Mouse (Mus musculus): ENCODE measurements around the gene Ms4a13. TPM values are rescaled to one million over a fixed set of nuclear protein-coding genes. Genes with fewer than 3 reads are reported as not detected.
"Not testable (repeated sequence)": the region's sequence is repeated elsewhere in the genome, so short reads cannot be mapped to it uniquely, and the experiment has no call there.

Ms4a13 gene
- polyA plus RNA-seq, 1 experiment from 2014 or later = not detected

DNA sequence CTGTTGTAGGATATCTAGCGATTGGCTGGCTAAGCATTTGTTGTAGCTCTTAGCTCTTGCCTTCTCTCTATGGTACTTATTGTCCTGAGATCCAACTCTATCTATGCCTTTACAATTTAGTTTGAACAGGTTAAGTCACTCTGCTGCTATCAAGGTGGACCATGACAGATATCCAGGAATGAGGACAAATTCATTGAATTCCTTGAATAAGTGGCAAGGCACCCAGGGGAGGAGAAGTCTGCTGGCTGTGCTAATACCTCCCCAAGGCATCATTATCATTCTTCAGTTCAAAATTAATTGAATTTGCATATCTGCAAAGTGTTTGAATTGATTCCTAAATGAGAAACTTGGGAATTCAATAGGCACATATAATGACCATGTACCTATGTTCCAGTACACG, 19.1 kb downstream of the Ms4a13 start:
- Histone ChIP-seq H3K27ac (ENCODE audit: low read length) (no peak overlapping the region), H3K4me1 (ENCODE audit: control insufficient read depth, insufficient read depth, low read length) (no peaks in the 10 kb centered on the region), H3K27me3 (ENCODE audit: control insufficient read depth, insufficient read depth, low read depth, low read length) (no peaks in the 10 kb centered on the region), H3K4me3 (ENCODE audit: low read depth, low read length) (no peak overlapping the region), H3K4me2 (ENCODE audit: low read length) (no peak overlapping the region), H3K9ac (ENCODE audit: low read depth, low read length) (no peak overlapping the region), H3K9me3 (replicated peaks; ENCODE audit: control insufficient read depth, low read length, poor library complexity, severe bottlenecking) (no peaks in the 10 kb centered on the region), H3K36me3 (ENCODE audit: control insufficient read depth, insufficient read depth, low read length) (no peaks in the 10 kb centered on the region)
- ATAC-seq = peak; percentile 48
- 53% methylated on average over 2 of the region's 2 CpGs for WGBS

GRCm38 (mm10) chr19:11165172-11165571, 31.4 kb downstream of the Ms4a13 start, which contains the start of gene 1700025F22Rik:
1700025F22Rik (minus strand) TSS chr19:11165320.
- Histone ChIP-seq H3K4me2 (ENCODE audit: low read length) (no peak within 1 kb of the TSS), H3K9ac (ENCODE audit: low read depth, low read length) (no peak within 1 kb of the TSS), H3K27ac (ENCODE audit: low read length) (no peak within 1 kb of the TSS), H3K36me3 (ENCODE audit: control insufficient read depth, insufficient read depth, low read length) (no peaks in the 10 kb centered on the region), H3K4me1 (ENCODE audit: control insufficient read depth, insufficient read depth, low read length) (no peaks in the 10 kb centered on the region), H3K9me3 (replicated peaks; ENCODE audit: control insufficient read depth, low read length, poor library complexity, severe bottlenecking) (no peaks in the 10 kb centered on the region), H3K4me3 (ENCODE audit: low read depth, low read length) (no peak within 1 kb of the TSS), H3K27me3 (ENCODE audit: control insufficient read depth, insufficient read depth, low read depth, low read length) (no peaks in the 10 kb centered on the region)
- WGBS = 31% methylated on average over 10 of the region's 10 CpGs
- ATAC-seq = no peak

GRCm38 (mm10) chr19:11157890-11158289, 38.6 kb downstream of the Ms4a13 start:
- H3K4me2 ChIP-seq (ENCODE audit: low read length); H3K9me3 ChIP-seq (replicated peaks; ENCODE audit: control insufficient read depth, low read length, poor library complexity, severe bottlenecking); H3K9ac ChIP-seq (ENCODE audit: low read depth, low read length); H3K4me1 ChIP-seq (ENCODE audit: control insufficient read depth, insufficient read depth, low read length); H3K27me3 ChIP-seq (ENCODE audit: control insufficient read depth, insufficient read depth, low read depth, low read length); ATAC-seq; H3K27ac ChIP-seq (ENCODE audit: low read length); H3K36me3 ChIP-seq (ENCODE audit: control insufficient read depth, insufficient read depth, low read length); H3K4me3 ChIP-seq (ENCODE audit: low read depth, low read length): not testable (repeated sequence)
- 75% methylated on average over 6 of the region's 6 CpGs for WGBS

- no peak overlapping the region for H3K4me2 ChIP-seq (ENCODE audit: low read length)
- no peak overlapping the region for H3K9ac ChIP-seq (ENCODE audit: low read depth, low read length)
- no peak overlapping the region for H3K4me3 ChIP-seq (ENCODE audit: low read depth, low read length)
- no peaks in the 10 kb centered on the region for H3K9me3 ChIP-seq (replicated peaks; ENCODE audit: control insufficient read depth, low read length, poor library complexity, severe bottlenecking)
- ATAC-seq = no peak
- no peak overlapping the region for H3K27ac ChIP-seq (ENCODE audit: low read length)
- no peaks in the 10 kb centered on the region for H3K36me3 ChIP-seq (ENCODE audit: control insufficient read depth, insufficient read depth, low read length)
- no peaks in the 10 kb centered on the region for H3K27me3 ChIP-seq (ENCODE audit: control insufficient read depth, insufficient read depth, low read depth, low read length)
- no peaks in the 10 kb centered on the region for H3K4me1 ChIP-seq (ENCODE audit: control insufficient read depth, insufficient read depth, low read length)
- WGBS = 78% methylated on average over 4 of the region's 4 CpGs
Measured at GRCm38 (mm10) chr19:11135336-11135735, 61.2 kb downstream of the Ms4a13 start.

GRCm38 (mm10) chr19:11134852-11135251, 61.7 kb downstream of the Ms4a13 start:
- Histone ChIP-seq H3K36me3 (ENCODE audit: control insufficient read depth, insufficient read depth, low read length) (no peaks in the 10 kb centered on the region), H3K4me3 (ENCODE audit: low read depth, low read length) (no peak overlapping the region), H3K27ac (ENCODE audit: low read length) (no peak overlapping the region), H3K9me3 (replicated peaks; ENCODE audit: control insufficient read depth, low read length, poor library complexity, severe bottlenecking) (no peaks in the 10 kb centered on the region), H3K4me1 (ENCODE audit: control insufficient read depth, insufficient read depth, low read length) (no peaks in the 10 kb centered on the region), H3K9ac (ENCODE audit: low read depth, low read length) (no peak overlapping the region), H3K27me3 (ENCODE audit: control insufficient read depth, insufficient read depth, low read depth, low read length) (no peaks in the 10 kb centered on the region), H3K4me2 (ENCODE audit: low read length) (no peak overlapping the region)
- no peak for ATAC-seq
- WGBS = 89% methylated on average over 2 of the region's 2 CpGs

DNA sequence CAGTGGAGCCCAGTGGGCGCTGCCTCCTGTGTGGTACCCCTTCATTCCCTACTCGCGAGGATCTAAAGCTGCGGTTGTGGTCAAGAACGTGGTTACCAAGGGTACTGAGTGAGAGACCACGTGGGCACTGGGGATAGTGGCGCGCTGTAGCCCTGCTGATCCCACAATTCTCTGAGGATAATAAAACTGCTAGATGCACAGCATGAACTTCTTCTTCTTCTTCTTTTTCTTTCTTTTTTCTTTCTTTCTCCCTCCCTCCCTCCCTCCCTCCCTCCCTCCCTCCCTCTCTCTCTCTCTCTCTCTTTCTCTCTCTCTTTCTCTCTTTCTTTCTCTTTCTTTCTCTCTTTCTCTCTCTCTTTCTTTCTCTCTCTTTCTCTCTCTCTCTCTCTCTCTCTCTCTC, 65.8 kb downstream of the Ms4a13 start, which contains the start of gene 1700017D01Rik:
Gene 1700017D01Rik (minus strand): TSS at position 101 of the 400 bp plus-strand sequence.
- not testable (repeated sequence) for H3K27me3 ChIP-seq (ENCODE audit: control insufficient read depth, insufficient read depth, low read depth, low read length); H3K27ac ChIP-seq (ENCODE audit: low read length); H3K9ac ChIP-seq (ENCODE audit: low read depth, low read length); H3K9me3 ChIP-seq (replicated peaks; ENCODE audit: control insufficient read depth, low read length, poor library complexity, severe bottlenecking); ATAC-seq; H3K4me3 ChIP-seq (ENCODE audit: low read depth, low read length); H3K36me3 ChIP-seq (ENCODE audit: control insufficient read depth, insufficient read depth, low read length); H3K4me2 ChIP-seq (ENCODE audit: low read length); H3K4me1 ChIP-seq (ENCODE audit: control insufficient read depth, insufficient read depth, low read length)
- 87% methylated on average over 8 of the region's 8 CpGs for WGBS

- 89% methylated on average over 1 of the region's 1 CpGs for WGBS
- H3K4me3 ChIP-seq (ENCODE audit: low read depth, low read length) = no peak overlapping the region
- H3K27me3 ChIP-seq (ENCODE audit: control insufficient read depth, insufficient read depth, low read depth, low read length) = no peaks in the 10 kb centered on the region
- no peak overlapping the region for H3K4me2 ChIP-seq (ENCODE audit: low read length)
- no peak for ATAC-seq
- no peaks in the 10 kb centered on the region for H3K4me1 ChIP-seq (ENCODE audit: control insufficient read depth, insufficient read depth, low read length)
- no peak overlapping the region for H3K27ac ChIP-seq (ENCODE audit: low read length)
- H3K9me3 ChIP-seq (replicated peaks; ENCODE audit: control insufficient read depth, low read length, poor library complexity, severe bottlenecking) = 0 out of 2 replicates have a peak, but pooled peaks cover 3% of the 10 kb centered on the region
- no peaks in the 10 kb centered on the region for H3K36me3 ChIP-seq (ENCODE audit: control insufficient read depth, insufficient read depth, low read length)
- H3K9ac ChIP-seq (ENCODE audit: low read depth, low read length) = no peak overlapping the region
Measured at GRCm38 (mm10) chr19:11129702-11130101, 66.8 kb downstream of the Ms4a13 start.

DNA sequence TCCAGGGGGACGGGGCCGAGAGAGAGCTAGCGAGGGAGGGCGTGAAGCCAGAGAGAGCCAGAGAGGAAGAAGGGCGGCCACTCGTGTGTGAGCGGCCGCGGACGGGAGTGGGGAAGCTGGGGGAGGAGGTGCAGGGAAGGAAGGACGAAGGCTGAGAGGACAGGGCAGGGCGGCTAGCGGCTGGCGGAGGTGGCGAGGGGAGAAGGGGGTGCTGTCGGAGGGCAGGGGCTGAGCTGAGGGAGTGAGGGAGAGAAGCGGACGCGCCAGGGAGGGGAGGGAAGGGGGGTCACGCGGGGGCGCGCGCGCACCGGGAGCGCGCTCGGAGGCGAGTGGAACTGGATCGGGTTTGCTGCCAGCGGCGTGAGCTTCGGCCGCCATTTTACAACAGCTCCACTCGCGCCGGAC, 75.5 kb downstream of the Ms4a13 start:
- not testable (repeated sequence) for H3K36me3 ChIP-seq (ENCODE audit: control insufficient read depth, insufficient read depth, low read length); H3K27me3 ChIP-seq (ENCODE audit: control insufficient read depth, insufficient read depth, low read depth, low read length); H3K4me1 ChIP-seq (ENCODE audit: control insufficient read depth, insufficient read depth, low read length); H3K9me3 ChIP-seq (replicated peaks; ENCODE audit: control insufficient read depth, low read length, poor library complexity, severe bottlenecking)
- H3K4me2 ChIP-seq (ENCODE audit: low read length) = peak overlapping the region; percentile 51
- H3K9ac ChIP-seq (ENCODE audit: low read depth, low read length) = peak overlapping the region; percentile 59; the same call in 1 of the 2 replicates
- ATAC-seq = peak; percentile 99
- peak overlapping the region; percentile 42 for H3K4me3 ChIP-seq (ENCODE audit: low read depth, low read length)
- 3% methylated on average over 9 of the region's 38 CpGs for WGBS
- peak overlapping the region; percentile 28; the same call in 1 of the 2 replicates for H3K27ac ChIP-seq (ENCODE audit: low read length)

All from midbrain, embryonic 16.5 days (tissue).